Mouse (Mus musculus): Measurements from ENCODE around the gene Lrrc8d.

The Lrrc8d gene

DNA sequence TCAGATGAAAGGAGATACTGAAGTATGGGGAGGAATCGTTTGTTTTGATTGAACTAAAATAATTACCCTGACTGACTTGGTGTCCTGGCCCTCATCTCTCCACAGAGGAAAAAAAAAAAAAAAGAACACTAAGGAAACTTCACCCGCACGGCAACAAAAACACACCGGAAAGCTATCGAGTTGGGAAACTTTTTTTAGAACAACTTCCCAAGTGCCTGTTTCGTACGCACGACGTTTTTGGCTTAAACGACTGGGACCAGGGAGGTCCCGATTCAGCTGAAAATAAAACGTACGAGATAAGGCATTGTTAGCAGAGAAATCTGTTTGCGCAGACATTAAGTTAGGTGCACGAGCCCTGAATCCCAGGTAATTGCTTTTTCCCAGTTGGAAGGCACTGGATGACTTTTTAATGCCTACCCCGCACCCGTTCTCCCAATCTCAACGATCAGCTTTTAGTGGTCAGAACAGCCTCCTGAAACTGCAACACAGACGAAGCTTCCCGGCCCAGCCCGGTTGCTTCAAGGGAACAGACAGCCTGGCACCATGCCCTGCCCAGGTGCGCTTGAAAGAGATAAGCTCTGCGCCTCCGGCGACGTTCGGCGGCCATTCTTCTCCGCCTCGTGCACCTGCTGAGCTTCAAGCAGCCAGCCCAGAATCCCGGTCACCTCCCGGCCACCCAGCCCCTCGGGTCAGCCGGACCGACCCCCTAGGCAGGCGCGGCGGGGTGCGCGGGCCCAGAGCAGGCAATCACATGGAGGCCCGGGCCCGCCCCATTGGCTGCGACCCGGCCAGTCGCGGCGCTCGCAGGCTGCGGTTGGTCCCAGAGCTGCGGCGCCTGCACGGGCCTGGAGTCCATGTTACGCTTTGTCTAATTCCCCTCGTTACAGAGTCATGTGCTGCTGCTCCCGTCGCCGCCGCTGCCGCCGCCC, at the start of gene Lrrc8d:
Lrrc8d (plus strand) TSS at position 829 of the 929 bp plus-strand sequence.
- in situ Hi-C loops (cut with MboI, MseI): no loop called here

DNA sequence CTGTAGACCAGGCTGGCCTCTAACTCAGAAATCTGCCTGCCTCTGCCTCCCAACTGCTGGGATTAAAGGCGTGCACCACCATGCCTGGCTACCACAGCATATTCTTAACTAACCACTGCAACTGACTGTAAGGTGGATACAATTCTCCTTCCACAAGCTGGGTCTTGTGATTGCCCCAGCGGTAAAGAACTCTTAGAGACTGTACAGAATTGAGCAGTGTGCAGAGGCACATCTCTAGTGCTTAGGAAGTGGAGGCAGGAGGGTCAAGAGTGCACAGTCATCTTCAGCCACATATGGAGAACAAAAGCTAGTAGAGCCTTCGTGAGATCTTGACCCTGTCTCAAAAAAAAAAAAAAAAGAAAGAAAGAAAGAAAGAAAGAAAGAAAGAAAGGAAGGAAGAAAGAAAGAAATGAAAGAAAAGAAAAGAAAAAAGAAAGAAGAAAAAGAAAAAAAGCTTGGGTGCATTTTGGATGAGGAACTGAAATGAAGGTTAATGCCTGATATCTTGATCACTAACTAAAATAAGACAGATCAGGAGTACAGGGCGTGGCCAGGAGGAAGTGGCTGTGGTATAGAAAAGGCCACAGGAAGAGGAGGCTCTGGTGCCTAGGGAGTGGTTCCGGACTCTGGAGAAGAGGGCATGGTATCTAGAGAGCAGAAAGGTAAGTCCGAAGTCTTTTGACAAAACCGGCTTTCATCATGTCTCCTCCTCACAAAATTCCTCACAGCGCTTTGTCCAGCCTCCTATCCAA, 48.9 kb upstream of the Lrrc8d start:
- in situ Hi-C loops (cut with MboI, MseI): loop anchor here (5.0 kb wide), 3 partner anchors 34 to 244 kb away; no protein-coding TSS in a partner anchor

DNA sequence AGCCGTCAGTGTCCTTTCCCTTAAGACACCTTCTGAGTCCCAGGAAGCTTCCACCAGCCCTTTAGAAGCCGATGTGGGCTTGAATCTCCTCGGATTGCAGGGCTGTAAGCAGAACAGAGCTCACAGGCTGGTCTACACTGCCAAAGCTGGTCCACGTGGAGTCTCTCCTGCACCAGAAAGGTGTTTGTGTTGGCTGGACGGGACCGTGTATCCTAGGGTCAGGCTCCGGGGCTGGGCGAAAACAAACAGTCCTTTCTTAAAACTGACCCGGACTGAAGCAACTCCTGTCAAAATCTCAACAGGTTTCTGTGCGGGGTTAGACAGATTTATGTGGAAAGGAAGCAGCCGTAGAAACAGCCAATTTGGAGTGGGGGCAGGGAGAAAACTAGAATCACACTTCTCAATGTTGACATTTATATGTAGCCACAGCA, 48.2 kb upstream of the Lrrc8d start:
- in situ Hi-C loops (cut with MboI, MseI): loop anchor here (5.0 kb wide), 3 partner anchors 34 to 244 kb away; no protein-coding TSS in a partner anchor

DNA sequence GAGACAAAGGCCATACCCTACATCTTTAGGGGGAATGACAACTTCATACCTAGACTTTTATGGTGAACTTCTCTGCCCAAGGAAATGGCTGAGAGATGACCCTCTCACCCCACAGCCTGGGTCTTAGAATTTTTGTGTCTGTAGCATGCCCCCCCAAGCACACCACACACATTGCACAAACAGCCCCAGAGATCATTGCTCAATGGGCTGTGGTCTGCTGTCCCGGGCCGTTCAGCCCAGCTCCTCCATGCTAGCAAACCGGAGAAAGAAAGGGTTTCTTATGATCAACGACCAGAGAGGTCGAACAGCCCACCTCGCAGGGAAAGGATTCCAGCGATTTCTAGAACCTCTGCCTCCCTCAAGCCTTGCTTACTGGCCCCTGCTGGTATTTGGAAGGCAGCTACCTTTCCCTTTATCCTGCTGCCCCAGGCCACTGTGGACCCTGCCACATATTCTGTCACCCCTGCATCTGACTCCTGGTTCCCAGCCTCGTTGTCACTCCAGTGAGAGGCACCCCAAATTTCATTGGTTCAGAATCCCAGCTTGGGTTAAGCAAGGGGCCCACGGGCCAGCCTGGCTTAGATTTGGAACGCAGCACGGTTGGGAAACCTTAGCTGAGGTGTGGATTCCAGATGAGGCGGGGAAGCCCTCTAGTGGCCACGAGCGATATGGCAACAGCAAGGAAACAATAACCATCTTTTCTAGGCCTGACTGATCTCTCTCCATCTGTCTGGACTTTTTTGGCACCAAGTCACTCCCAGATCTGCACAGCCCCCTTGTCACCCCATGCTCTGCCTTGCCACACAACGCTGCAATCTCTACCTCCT, 45.3 kb upstream of the Lrrc8d start:
- in situ Hi-C loops (cut with MboI, MseI): loop anchor here (5.0 kb wide), 3 partner anchors 37 to 247 kb away; no protein-coding TSS in a partner anchor

DNA sequence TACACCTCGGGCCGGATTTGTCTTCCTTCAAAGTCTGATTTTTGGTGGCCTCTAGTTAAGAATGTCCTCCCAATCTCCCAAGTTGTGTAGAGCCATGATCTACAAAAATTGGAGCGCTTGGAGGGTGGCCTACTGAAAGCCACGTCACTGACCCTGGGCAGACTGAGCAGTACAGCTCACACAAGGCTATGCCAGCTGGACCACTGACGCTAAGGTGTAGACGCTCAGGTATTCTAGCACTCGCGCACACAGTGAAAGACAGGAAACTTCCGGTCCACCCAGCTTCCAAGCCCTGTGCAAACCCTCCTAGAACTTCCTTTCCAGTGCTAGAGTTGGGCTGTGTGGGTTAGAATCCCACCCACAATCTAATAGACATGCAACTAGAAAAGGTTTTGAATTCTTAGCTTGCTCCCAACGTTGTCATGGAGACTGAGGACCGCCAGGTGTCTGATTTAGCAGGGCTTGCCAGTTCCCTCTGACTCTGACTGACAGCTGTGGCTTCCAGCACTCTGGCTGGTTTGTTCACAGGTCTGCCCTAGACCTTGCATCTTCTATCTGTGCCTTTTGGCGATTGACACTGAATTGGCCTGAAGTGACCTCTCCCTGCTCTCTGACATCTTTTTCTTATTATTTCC, 44.6 kb upstream of the Lrrc8d start:
- in situ Hi-C loops (cut with MboI, MseI): no loop called here

DNA sequence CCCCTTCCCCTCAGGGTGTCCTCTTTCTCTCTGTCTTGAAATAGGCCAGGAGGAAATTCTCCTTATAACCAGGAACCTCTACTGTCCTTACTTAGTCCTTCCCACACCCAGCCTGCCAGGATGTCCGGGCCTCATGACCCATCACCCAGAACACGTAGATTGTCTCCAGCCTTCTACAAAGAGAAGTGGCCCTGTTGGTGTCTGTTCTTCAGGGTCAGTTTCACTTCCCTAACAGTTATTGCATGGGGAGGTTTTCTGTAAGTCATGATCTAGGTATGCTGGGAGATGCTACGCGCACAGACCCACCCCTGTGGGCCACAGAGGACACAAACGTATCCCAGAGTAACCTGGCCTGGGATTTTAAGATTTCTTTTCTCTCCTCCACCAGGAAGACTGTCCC, 37.9 kb upstream of the Lrrc8d start:
- in situ Hi-C loops (cut with MboI, MseI): no loop called here

DNA sequence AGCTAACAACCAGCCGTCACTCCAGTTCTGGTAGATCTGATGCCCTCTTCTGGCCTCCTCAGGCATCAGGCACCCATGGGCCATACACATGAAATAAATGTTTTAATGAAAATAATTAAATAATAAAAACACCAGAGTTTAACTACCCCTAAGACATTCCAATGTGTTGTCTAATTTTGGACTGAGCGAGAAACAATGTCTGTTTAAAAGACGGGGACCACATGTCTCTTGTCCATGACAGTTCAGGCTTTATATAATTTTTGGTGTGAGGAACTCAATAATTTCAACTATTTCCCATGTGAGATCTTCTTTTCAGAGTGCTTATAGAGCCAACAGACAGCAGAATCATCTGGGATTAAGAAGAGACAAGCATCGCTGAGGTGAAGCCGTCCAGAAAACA, 32.8 kb upstream of the Lrrc8d start:
- in situ Hi-C loops (cut with MboI, MseI): no loop called here

DNA sequence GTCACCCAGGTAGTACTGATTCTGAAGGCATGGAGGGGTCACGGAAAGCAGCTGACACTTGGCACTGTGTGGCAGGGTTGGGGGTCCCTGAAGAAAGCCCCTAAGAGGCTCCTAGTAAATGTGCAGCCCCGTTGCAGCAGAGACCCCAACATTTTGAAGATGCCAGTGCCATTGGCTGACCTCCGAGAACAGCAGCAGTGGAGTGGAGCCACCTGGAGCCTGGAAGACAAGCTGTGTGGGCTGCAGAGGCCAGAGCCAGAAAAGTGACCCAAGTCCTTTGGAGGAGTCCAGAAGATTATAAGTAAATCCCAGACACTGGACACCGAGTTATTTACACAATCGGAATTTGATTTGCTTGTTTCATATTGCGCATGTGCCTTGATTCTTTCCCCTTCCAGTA, 32.4 kb upstream of the Lrrc8d start:
- in situ Hi-C loops (cut with MboI, MseI): no loop called here

DNA sequence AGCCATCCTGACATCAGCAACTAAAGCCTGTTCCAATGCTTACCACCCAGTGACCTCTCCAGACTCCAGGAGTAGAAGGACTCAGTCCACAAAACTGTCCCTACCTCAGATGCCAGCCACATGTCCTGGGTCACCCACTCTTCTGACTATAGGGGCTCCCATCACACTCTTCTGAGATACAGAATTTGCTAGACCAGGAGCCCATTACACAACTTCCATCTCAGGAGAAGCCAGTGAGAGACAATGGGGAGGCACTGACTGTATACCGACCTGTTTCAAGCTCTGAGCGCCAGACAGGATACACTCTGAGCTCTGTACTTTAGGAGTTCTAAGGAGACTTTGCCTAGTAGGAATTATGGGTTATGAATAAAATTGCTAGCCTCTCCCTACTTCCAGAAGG, 30.7 kb upstream of the Lrrc8d start:
- in situ Hi-C loops (cut with MboI, MseI): no loop called here

DNA sequence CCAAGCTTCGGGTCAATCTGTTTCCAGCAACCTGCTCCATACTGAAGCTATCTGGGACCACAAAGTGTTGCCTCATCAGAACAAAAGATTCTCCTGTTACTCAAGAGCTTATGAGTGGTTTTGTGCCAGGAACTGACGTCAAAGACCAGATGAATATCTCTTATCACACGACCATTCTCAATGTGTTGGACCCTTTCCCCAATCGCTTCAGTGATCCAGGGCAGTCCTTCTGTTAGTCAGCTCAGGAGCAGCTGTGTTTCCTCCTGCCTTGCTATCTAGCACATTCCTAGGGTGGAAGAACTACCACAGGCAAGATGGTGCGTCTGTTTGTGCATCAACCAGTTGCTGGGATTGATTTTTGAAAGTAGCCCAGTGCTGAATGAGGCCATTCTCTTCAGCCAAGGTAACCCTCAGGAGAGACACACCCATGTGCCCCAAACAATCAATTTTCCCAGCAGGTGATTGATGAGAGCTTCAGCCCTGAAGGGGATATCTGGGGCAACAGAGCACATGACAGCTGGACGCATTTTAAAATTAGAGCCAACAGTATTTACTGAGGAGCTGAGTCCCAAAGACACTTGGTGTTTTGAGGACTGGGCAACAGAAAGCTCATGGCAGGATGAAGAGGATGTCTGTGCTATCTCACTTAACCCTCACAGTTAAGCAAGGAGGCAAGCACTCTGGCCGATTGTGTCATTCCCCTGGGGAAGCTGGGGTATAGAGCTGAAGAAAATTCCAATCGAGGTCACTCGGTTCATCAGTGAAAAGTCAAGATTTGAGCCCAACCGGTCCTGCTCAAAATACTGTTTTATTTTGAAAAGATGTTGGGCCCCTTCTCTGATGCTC, 30.0 kb upstream of the Lrrc8d start:
- in situ Hi-C loops (cut with MboI, MseI): no loop called here

DNA sequence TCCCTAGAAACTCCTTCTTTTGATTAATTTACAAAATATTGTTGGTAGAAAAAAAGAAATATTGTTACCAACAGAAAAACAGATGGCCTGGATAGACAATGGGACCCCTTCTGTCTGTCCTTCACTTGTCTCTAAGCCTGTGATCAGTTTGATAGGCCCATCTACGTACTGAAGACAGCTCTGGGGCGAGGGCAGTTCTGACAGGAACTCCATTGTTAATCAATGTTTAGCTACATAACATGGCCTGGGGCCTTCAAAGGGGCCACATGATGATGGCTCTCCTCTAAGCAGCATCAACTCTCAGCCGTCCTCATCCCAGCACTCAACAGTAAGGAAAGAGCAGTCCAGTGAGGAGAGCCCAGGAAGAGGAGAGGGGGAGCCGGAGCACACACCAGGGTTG, 27.4 kb upstream of the Lrrc8d start:
- in situ Hi-C loops (cut with MboI, MseI): no loop called here

DNA sequence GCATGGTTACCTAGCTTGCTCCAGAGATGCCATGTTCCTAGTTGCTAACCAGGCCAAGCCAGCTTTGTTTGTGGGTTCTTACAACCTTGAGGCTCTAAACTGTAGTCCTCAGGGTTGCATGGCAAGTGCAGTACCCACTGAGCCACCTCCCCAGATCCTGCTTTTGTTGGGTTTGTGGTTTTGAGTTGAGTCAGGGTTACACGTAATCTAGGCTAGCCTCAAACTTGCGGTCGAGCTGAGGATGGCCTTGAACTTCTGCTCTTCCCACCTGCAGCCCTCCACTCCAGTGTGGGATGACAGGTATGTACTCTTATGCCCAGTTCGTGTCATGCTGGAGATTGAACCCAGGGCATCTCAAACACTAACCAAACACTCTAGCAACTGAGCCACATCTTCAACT, 24.3 kb upstream of the Lrrc8d start:
- in situ Hi-C loops (cut with MboI, MseI): no loop called here

DNA sequence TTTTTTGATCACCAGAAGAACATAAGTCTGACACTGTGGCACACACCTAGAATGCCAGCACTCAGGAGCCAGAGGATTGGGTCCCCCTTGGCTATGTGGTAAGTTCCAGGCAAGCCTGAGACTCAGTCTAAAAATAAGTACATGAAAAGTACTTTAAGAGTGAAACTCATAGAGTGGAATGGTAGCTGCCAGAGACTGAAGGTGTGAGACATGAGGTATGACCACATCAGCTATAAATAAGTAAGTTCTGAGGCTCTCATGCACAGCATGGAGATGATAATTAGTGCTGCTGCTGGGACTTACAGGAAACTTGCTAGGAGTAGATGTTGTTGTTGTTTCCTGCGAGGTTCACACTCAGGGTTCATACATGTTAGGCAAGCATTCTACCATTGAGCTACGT, 22.7 kb upstream of the Lrrc8d start:
- in situ Hi-C loops (cut with MboI, MseI): no loop called here

DNA sequence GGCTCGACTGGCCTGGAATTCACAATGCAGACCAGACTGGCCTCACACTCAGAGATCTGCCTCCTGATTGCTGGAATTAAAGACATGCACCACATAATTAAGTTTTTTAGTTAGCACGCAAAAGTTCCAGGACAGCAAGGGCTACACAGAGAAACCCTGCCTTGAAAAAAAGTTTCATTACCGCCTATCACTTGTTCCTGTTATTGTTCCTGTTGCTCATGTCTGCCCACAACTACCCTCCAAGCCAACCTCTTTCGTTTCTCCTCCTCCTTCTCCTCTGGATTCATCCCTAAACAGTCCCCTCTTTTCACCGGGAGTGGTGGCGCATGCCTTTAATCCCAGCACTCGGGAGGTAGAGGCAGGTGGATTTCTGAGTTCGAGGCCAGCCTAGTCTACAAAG, 21.5 kb upstream of the Lrrc8d start:
- in situ Hi-C loops (cut with MboI, MseI): no loop called here

DNA sequence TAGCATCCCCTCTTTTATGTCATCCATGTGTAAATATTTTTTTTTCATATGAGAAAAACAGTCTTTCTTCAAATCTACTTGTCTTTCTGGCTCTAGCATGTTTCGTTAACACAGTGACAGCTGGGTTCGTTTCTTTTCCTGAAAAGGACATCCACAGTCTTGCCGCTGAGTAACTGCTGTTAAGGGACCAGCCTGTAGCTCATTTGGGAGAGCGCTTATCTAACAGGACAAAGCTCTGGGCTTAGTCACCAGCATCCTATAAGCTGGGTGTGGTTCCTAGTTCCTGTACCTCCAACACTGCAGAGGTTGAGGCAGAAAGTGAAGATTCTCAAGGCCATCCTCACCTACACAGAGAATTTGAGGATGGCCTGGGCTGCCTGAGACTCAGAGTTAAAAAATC, 20.5 kb upstream of the Lrrc8d start:
- in situ Hi-C loops (cut with MboI, MseI): no loop called here

DNA sequence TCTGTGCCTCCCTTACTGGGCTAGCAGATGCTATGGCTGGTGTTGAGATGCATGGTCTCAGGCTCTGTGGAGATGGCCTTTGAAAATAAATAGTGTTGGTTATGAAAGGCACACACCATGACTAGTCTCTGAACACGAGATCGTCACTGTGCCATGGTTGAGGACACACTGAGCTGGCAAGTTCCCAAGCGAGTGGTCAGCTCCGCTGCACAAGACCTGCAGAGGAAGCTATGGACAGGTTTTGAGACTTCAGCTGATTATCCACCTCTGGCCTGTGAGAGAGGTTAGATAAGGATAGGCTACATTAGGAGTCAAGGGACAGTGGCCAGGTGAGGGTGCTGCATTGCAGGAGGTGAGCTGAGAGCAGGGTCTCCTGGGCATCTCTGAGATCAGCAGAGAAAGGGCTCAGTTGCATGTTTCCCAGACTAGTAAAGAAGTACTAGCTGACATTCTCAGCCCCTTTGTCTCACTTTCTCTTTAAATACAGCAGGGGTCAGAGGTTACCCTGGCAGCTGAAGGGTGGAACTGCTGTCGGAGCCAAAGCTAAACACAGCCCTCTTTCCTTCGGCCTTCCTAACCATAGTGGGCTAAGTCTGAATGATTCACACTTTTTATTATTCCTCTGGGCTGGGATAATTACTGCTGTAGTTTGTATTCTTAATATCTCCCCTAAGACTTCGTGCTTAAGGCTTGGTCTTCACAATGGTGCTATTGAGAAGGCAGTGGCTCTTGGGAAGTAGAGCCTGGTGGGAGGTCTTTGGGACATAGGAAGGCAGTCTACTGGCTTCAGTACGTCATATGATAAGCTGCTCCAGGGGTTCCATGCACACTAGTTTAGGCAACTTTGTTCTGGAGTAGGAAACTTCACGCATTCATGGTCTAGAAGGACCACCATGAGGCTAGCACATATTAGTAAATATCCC, 19.6 kb upstream of the Lrrc8d start:
- in situ Hi-C loops (cut with MboI, MseI): loop anchor here (5.0 kb wide), 1 partner anchor 192 kb away; no protein-coding TSS in a partner anchor

DNA sequence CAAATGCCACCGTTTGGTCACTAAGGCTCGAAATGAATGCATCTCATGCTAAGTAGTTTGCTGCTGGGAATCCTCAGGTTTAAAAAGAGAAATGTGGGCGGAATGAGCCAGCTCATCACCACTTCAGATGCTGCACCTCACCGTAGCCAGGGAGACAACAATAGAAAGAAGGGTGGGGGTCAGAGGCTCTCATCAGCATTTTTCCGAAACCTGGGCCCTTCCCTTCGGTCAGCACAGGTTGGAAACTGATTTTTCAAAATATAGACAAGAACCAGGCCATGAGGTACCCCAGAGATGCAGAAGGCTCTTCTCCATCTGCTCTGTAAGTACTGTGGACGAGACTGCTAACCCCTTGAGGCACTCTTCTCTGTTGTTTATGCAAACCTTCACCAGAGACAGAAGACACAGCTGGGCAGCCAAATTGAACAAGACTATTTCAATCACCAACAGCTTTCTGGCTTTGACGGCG, 17.6 kb upstream of the Lrrc8d start:
- in situ Hi-C loops (cut with MboI, MseI): loop anchor here (5.0 kb wide), 1 partner anchor 190 kb away; no protein-coding TSS in a partner anchor

DNA sequence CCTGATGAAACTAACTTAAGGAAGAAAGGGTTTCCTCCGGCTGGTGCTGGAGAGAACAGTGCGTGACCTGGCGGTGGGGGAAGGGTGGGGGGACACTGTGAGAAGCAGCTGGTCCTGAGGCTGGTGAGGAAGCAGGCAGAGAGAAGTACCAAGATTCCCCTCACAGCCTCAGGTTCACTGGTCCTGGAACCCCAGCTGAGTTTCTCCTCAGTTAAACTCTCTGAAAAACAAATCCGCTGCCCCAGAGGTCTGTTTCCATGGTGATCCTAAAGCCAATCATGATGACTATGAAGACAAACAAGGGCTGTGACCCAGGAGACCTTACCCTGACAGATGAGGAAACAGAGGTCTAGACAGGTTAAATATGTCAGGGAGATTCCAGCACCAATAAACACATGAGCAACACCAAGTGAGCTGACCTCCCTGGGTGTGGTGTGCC, 15.8 kb upstream of the Lrrc8d start:
- in situ Hi-C loops (cut with MboI, MseI): loop anchor here (5.0 kb wide), 1 partner anchor 188 kb away; no protein-coding TSS in a partner anchor
